Mouse (Mus musculus) lung, postnatal 0 days (tissue): ENCODE results near the gene Abi3.

ENCODE experiments used
- CTCF ChIP-seq: IDR thresholded peaks from 2 replicates; pipeline ENCODE4 v1.5.1; 2016; ENCODE audit warnings: antibody characterized with exemption, mild to moderate bottlenecking
- EP300 ChIP-seq: IDR thresholded peaks from 2 replicates; pipeline ENCODE4 v1.6.1; 2016; ENCODE audit warnings: antibody characterized with exemption, mild to moderate bottlenecking, control low read depth

GRCm38 (mm10) chr11:95830411-95831275 is 11.6 kb downstream of the Abi3 start:
- no peak for TF ChIP-seq CTCF
- TF ChIP-seq EP300: no peak
